Mouse (Mus musculus): ENCODE measurements around the gene Usp39.

Gene Usp39

GRCm38 (mm10) chr6:72302349-72302925, 42.5 kb downstream of the Usp39 start:
- no peak for DNase-seq (ENCODE audit: low read depth, low spot score)

GRCm38 (mm10) chr6:72297825-72298224, 47.2 kb downstream of the Usp39 start:
- no peak for DNase-seq (ENCODE audit: low read depth, low spot score)

- DNase-seq (ENCODE audit: low read depth, low spot score): no peak
These were observed 51.9 kb downstream of the Usp39 start for GRCm38 (mm10) chr6:72292972-72293651.

- DNase-seq (ENCODE audit: low read depth, low spot score): no peak
These were observed 55.5 kb downstream of the Usp39 start for GRCm38 (mm10) chr6:72289484-72289883.

GRCm38 (mm10) chr6:72283914-72284313, 61.1 kb downstream of the Usp39 start:
- DNase-seq (ENCODE audit: low read depth, low spot score): peak; percentile 52

- DNase-seq (ENCODE audit: low read depth, low spot score): no peak
These were observed 64.5 kb downstream of the Usp39 start for GRCm38 (mm10) chr6:72280410-72280998.

GRCm38 (mm10) chr6:72279505-72279904, 65.5 kb downstream of the Usp39 start:
- no peak for DNase-seq (ENCODE audit: low read depth, low spot score)

GRCm38 (mm10) chr6:72278835-72279234, 66.1 kb downstream of the Usp39 start:
- no peak for DNase-seq (ENCODE audit: low read depth, low spot score)

GRCm38 (mm10) chr6:72277508-72278166, 67.3 kb downstream of the Usp39 start:
- DNase-seq (ENCODE audit: low read depth, low spot score): no peak

- DNase-seq (ENCODE audit: low read depth, low spot score): no peak
These were observed 68.0 kb downstream of the Usp39 start for GRCm38 (mm10) chr6:72276972-72277441.

- DNase-seq (ENCODE audit: low read depth, low spot score): peak; percentile 66
These were observed 68.8 kb downstream of the Usp39 start for GRCm38 (mm10) chr6:72276141-72276540.

GRCm38 (mm10) chr6:72275527-72275926, 69.5 kb downstream of the Usp39 start:
- no peak for DNase-seq (ENCODE audit: low read depth, low spot score)

- peak; percentile 15 for DNase-seq (ENCODE audit: low read depth, low spot score)
These were observed 71.8 kb downstream of the Usp39 start for GRCm38 (mm10) chr6:72273153-72273552.

GRCm38 (mm10) chr6:72272161-72272696, 72.8 kb downstream of the Usp39 start:
- no peak for DNase-seq (ENCODE audit: low read depth, low spot score)

GRCm38 (mm10) chr6:72270952-72271519, 73.9 kb downstream of the Usp39 start:
- DNase-seq (ENCODE audit: low read depth, low spot score): no peak

- DNase-seq (ENCODE audit: low read depth, low spot score): no peak
These were observed 74.7 kb downstream of the Usp39 start for GRCm38 (mm10) chr6:72270258-72270657.

All from ZHBTc4 (cell line).